In the genomic region with DNA sequence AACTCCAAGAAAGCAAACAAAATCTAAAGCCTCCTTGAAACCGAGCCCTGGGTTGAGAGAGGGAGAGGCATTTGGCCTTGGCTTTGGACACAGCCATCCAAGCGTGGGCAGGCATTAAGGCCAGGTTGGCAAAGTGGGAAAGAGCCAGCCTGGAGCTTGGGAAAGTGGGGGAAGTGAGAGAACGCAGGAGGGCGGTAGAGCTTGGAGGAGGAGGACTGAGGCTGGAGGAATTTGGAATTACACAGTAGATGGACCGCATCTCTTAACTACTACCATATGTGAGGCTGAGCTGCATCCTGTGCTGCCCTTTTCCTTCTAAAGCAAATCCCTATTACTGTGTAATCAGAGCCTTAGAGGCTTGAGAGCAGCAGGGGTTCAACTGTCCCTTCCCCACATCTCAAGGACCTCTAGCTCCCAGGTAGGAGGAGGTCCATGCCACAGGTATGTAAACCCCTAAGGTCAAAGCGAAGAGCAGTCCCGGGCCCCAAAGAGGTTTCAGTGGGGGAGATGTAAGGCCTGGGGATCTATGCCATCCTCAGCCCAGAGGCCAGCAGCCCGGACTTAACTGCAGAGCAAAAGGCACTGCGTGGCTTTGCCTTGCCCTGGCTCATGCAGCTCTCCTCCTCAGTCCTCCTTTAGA, we compare ENCODE assay signal across 8 mouse cellular contexts. TPM values are rescaled to one million over a fixed set of nuclear protein-coding genes. Genes with fewer than 3 reads are reported as not detected.
DNase-seq lines count a peak whose midpoint lies in the region; ATAC-seq lines count a peak whose summit lies in the region.

No protein-coding gene starts in this region.

- no peak overlapping the region for H3K4me3 ChIP-seq in lung, embryonic 16.5 days (ENCODE audit: low read length)
- H3K4me3 ChIP-seq in heart, embryonic 13.5 days = no peak overlapping the region

- DNase-seq in adrenal gland, adult (ENCODE audit: inconsistent age in 2 of 2, low spot score in 1 of 2) = peak; percentile 69 to 87
- no peak for DNase-seq in adrenal gland, postnatal 4 days (ENCODE audit: low spot score in 2 of 2)
- DNase-seq in lung, postnatal 4 days = no peak
- DNase-seq in mesoderm, embryonic 11.5 days (ENCODE audit: low read depth, low spot score) = peak; percentile 72
- no peak for DNase-seq in frontal cortex, postnatal 14 days (ENCODE audit: low spot score in 2 of 2)
- no peak for DNase-seq in layer of hippocampus, postnatal 36 days

- ATAC-seq in lung, embryonic 16.5 days (ENCODE audit: low read depth) = peak; percentile 37; the same call in 1 of the 2 replicates
- ATAC-seq in heart, embryonic 13.5 days (ENCODE audit: extremely low read depth, insufficient number of reproducible peaks, low FRiP score, low TSS enrichment) = no peak

- 56% methylated on average over 9 of the region's 9 CpGs for WGBS in lung, embryonic 16.5 days
- WGBS in heart, embryonic 13.5 days = 59% methylated on average over 9 of the region's 9 CpGs

- H3K27me3 ChIP-seq in lung, embryonic 16.5 days (ENCODE audit: control insufficient read depth, insufficient read depth, low read depth, low read length) = no peaks in the 10 kb centered on the region
- no peaks in the 10 kb centered on the region for H3K27me3 ChIP-seq in heart, embryonic 13.5 days (replicated peaks)

- no peak overlapping the region for H3K4me2 ChIP-seq in lung, embryonic 16.5 days (ENCODE audit: low read depth, low read length)
- no peak overlapping the region for H3K4me2 ChIP-seq in heart, embryonic 13.5 days

- H3K9me3 ChIP-seq in lung, embryonic 16.5 days (ENCODE audit: control insufficient read depth, low read length) = no peaks in the 10 kb centered on the region
- no peaks in the 10 kb centered on the region for H3K9me3 ChIP-seq in heart, embryonic 13.5 days

- no peaks in the 10 kb centered on the region for H3K36me3 ChIP-seq in lung, embryonic 16.5 days (ENCODE audit: control insufficient read depth, insufficient read depth, low read length)
- H3K36me3 ChIP-seq in heart, embryonic 13.5 days = no peaks in the 10 kb centered on the region

- H3K9ac ChIP-seq in lung, embryonic 16.5 days (ENCODE audit: low read length) = no peak overlapping the region
- H3K9ac ChIP-seq in heart, embryonic 13.5 days = no peak overlapping the region

- H3K4me1 ChIP-seq in lung, embryonic 16.5 days (replicated peaks; ENCODE audit: control insufficient read depth, insufficient read depth, low read length) = peaks cover 16% of the 10 kb centered on the region
- peaks cover 38% of the 10 kb centered on the region for H3K4me1 ChIP-seq in heart, embryonic 13.5 days

- H3K27ac ChIP-seq in lung, embryonic 16.5 days (ENCODE audit: low read length) = peak overlapping the region; percentile 54
- peak overlapping the region; percentile 37; the same call in 1 of the 2 replicates for H3K27ac ChIP-seq in heart, embryonic 13.5 days (replicated peaks)

RNA-seq across cellular contexts. Expression of a gene that starts 7.6 kb away (rescaled TPM):
- 100 to 1,000 TPM; 462 to 510 TPM for total RNA-seq in adrenal gland, postnatal 4 days (2021)
- 334 and 336 TPM in 2 replicates for polyA plus RNA-seq in lung, embryonic 16.5 days (2015; fragmentation: Nextera tagmentation; extraction: Ambion mirVana)
- 245 and 277 TPM in 2 replicates for polyA plus RNA-seq in heart, embryonic 13.5 days (2015; fragmentation: Nextera tagmentation; extraction: Ambion mirVana)
- total RNA-seq in layer of hippocampus, postnatal 36 days (2021) = 100 to 1,000 TPM; 211 to 225 TPM

RNA-seq across cellular contexts. Expression of a gene that starts 33.9 kb away (rescaled TPM):
- total RNA-seq in adrenal gland, postnatal 4 days (2021) = under 1 TPM in 1 of 2 experiments, not detected in 1; 0.14 TPM
- 3.3 and 3.7 TPM in 2 replicates for polyA plus RNA-seq in lung, embryonic 16.5 days (2015; fragmentation: Nextera tagmentation; extraction: Ambion mirVana)
- 0.19 and 0.32 TPM in 2 replicates for polyA plus RNA-seq in heart, embryonic 13.5 days (2015; fragmentation: Nextera tagmentation; extraction: Ambion mirVana)
- total RNA-seq in layer of hippocampus, postnatal 36 days (2021) = not detected

RNA-seq across cellular contexts. Expression of a gene that starts 59.9 kb away (rescaled TPM):
- total RNA-seq in adrenal gland, postnatal 4 days (2021) = 10 to 100 TPM; 21.1 to 24.4 TPM
- 21.5 and 22.1 TPM in 2 replicates for polyA plus RNA-seq in lung, embryonic 16.5 days (2015; fragmentation: Nextera tagmentation; extraction: Ambion mirVana)
- 12.1 and 13.2 TPM in 2 replicates for polyA plus RNA-seq in heart, embryonic 13.5 days (2015; fragmentation: Nextera tagmentation; extraction: Ambion mirVana)
- 10 to 100 TPM; 43.8 to 44.5 TPM for total RNA-seq in layer of hippocampus, postnatal 36 days (2021)

Comparison
In these comparisons a context has a peak if more than half of its experiments do, and no peak if none do; other contexts are left out.
1. DNase-seq: peak in adrenal gland, adult (2 of 2) and mesoderm, embryonic 11.5 days (single experiment); none in adrenal gland, postnatal 4 days (0 of 2), lung, postnatal 4 days (0 of 2), frontal cortex, postnatal 14 days (0 of 2) and layer of hippocampus, postnatal 36 days (0 of 2).